Mouse (Mus musculus) cerebellum, postnatal 10 days (tissue): ENCODE results near the gene Armh4.
A peak's percentile ranks its signal among the peaks of the same experiment; 100 is the strongest.

ENCODE experiments used
- DNase-seq, 2 experiments: peaks; one replicate each; pipeline ENCODE4 v3.0.0; 2021; ENCODE audit warnings: mixed read lengths in 2 of 2

Gene Armh4

GRCm38 (mm10) chr14:49723361-49724054 is 59.7 kb downstream of the Armh4 start:
- DNase-seq, result peak; percentile 30 to 37

DNA sequence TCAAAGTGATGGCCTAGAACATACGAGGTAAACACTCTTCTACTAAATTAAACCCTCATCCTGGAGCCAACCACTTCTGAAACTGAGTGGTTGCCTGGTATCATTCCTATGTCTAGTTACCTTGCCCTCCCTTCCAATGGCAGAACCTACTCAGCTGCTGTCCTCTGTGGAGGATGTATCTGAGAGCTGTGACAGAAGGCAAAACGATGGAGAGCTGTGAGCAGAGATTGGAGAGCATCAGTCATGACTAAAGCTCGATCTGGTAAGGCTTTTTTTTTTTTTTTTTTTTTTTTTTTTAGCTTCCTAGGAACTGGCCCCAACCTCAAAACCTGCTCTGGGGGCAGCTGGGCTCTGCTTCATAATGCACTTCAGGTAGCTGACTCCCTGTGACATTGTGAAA is 60.4 kb downstream of the Armh4 start:
- no peak for DNase-seq

DNA sequence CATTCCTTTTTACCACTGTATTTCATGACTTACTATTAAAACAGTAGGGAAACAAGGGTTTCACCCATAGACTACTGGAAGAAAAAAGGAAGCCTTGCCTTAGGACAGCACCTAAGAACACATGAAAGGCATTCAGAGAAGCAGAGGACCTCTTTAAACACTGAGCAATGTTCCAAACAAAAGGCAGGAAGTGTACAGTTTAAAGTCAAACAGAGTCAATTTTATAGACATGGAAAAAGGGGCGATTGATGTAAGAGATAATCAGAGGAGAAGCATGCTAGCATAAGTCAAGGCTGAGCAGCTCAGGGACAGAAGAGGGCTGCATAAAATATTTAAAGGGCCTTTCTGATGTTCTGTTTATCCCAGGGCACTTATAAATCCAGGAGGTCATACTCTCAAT is 61.9 kb downstream of the Armh4 start:
- no peak for DNase-seq

DNA sequence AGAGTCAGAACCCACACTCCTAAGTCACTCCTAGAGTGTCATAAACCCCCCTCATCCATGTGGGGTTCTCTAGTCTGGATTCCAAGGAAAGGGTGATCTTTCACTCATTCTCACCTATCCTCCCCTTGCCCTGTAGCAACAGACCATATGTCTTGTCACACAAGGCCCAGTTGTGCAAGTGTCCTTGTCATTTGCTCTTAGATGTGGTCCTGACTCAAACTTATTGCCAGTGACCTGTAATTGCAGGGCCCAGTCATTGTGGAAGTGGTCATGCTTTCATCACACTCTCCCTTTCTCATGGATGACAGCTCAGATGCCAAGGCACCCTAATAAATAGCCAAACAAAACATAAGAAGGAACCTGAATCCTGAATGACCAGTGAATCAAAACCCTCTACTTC is 63.5 kb downstream of the Armh4 start:
- no peak for DNase-seq

- peak in 1 of 2 experiments; percentile 8 for DNase-seq
Observed at GRCm38 (mm10) chr14:49711016-49711415, 72.2 kb downstream of the Armh4 start.

DNA sequence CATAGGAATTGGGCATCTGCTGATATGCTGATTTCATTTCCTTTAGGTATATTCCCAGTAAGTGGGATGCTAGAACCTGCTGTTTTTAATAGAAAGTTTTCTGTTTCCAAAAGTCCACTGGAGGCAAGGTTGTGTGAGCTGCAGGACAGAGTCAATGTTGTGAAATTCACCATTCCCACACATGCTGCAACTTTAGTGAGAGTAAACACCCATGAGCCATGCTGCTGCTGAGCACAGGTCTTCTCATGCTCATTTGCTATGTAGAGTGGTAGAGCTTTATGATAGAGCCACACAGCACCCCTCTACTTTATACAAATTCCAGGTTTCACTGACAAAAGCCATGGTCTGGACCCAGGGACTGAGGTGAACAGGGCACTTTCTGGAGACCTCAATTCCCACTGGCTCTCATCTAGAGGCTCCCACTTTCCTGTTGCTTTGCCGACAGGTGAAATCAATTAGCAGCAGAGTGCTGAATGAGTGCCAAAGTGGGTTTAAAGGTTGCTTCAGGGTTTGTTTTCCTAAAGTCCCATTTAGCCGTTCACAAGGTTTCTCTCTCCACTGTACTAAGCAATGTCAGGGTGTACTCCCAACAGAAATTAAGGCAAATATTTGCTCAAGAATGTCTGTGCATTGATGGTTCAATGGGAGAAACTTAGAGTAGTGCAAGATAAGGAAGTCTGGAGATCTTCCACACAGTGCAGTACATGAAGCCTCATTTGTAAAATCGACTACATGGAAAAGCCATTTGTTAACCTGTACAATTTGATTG is 79.6 kb downstream of the Armh4 start:
- no peak for DNase-seq

DNA sequence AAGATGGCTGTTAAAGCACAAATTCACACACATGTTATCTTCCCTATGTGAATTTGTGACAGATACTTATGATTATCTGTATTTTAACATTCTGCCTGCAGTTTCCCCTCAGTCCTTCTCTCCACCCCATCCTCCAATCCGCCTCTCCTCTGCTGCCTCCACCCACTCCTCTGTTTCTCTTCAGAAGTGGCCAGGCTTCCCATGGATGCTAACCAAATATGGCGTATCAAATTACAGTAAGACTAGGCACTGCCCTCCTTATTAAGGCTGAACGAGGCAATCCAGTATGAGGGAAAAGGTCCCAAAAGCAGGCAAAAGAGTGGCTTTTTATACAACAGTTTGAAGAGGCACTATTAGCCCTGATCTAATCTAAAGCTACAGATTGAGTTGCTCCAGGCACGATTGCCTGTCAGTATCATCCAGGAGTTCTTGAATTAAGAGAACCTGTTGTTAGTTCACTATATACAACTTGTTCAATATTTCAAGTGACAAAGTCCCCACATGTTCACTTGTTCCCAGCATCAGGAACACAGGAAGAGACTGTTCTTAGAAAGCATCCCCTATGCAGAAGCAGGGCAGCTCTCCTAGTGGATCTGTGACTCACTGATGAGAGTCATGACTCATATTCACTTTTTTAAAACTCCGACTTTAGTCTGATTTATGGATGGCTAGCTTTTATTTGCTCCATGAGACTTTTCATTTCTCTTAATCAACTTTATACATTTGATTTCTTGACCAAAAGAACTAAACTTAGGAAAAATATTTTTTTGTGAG is 103.5 kb downstream of the Armh4 start:
- no peak for DNase-seq

GRCm38 (mm10) chr14:49676580-49676979 is 106.6 kb downstream of the Armh4 start:
- DNase-seq, result peak in 1 of 2 experiments; percentile 16

- peak in 1 of 2 experiments; percentile 2 for DNase-seq
Observed at GRCm38 (mm10) chr14:49660444-49660843, 122.7 kb downstream of the Armh4 start.

DNA sequence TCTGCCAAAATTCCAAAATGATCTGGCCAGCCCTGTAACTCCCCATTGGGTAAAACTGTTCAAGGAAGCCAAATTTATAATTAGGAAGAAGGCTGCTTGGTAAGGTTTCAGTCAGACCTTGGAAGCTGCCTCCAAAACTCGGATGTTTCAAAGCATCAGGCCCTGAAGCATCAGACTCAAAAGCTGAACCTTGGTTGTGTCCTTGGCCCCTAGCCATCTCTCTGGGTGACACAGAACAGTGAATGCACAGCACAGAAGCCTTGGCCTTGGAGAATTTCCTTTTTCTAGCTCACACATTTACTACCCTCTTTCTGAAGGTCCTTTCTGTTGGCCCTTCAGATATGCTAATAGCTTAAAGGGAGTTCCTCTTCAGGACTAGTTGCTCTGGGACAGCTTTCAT is 134.0 kb downstream of the Armh4 start:
- DNase-seq, result peak; percentile 41 to 57

- DNase-seq, result no peak
Observed at GRCm38 (mm10) chr14:49637422-49637821, 145.8 kb downstream of the Armh4 start.

GRCm38 (mm10) chr14:49626055-49626454 is 157.1 kb downstream of the Armh4 start:
- DNase-seq, result no peak
